Mouse (Mus musculus): ENCODE data around the gene Cd209e. TPM values are rescaled to one million over a fixed set of nuclear protein-coding genes. Genes with fewer than 3 reads are reported as not detected.
"Not testable (repeated sequence)": the region's sequence is repeated elsewhere in the genome, so short reads cannot be mapped to it uniquely, and the experiment has no call there.

Cd209e gene
- polyA plus RNA-seq (2016; fragmentation: Nextera tagmentation; extraction: Ambion mirVana), result not detected in 2 replicates

DNA sequence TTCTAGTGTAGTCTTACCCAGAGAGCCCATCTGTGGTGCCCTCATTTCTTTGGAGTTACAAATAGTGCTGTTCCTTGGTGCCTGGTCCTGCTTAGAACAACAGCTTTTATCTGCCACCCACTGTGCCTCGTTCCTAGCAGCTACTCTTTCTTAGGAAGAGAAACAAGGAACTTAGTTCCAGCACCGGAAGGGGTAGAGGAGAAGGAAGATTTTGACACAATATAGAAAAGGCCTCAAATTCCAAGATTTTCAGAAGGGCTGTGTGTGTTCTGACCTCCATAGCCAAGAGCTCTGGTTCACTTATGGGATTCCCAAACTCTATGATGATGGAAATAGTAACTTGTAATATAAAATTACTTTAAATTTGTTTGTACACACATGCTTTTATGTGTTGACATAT is at the start of gene Cd209e:
Gene Cd209e (minus strand): TSS at position 101 of the 400 bp plus-strand sequence.
- WGBS, result 68% methylated on average over 2 of the region's 2 CpGs
- H3K4me3 ChIP-seq, result no peak within 1 kb of the TSS

DNA sequence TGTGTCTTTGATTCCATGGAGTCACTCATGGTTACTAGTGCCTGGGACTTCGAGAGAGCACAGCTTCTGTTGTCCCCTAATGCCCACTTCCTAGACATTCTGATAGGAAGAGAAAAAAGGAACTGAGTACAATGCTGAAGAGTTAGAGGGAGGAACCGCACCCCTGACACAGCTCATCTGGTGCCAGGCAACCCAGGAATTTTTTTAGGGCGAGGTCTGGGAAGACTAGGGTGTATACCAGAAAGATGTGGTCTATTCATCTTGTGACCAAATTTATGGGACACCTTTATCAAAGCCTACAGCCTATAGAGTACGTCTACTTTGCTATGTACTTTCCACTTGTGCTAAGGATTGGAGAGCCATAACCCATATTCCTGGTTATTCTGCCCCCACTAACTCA is 24.3 kb upstream of the Cd209e start, which contains the start of gene Cd209d:
Gene Cd209d (minus strand): TSS at position 101 of the 400 bp plus-strand sequence.
- Histone ChIP-seq H3K27ac (replicated peaks) (no peak within 1 kb of the TSS), H3K4me3 (no peak within 1 kb of the TSS), H3K4me1 (no peaks in the 10 kb centered on the region), H3K27me3 (ENCODE audit: low read depth, poor library complexity, severe bottlenecking) (no peaks in the 10 kb centered on the region), H3K36me3 (no peaks in the 10 kb centered on the region), H3K9me3 (replicated peaks) (peaks cover 68% of the 10 kb centered on the region)
- 86% methylated on average over 4 of the region's 4 CpGs for WGBS
- no peak for DNase-seq (ENCODE audit: low spot score)

More for the DNA sequence above, at the start of gene Cd209e:
- Histone ChIP-seq H3K27me3 (ENCODE audit: low read depth, poor library complexity, severe bottlenecking) (no peaks in the 10 kb centered on the region), H3K36me3 (no peaks in the 10 kb centered on the region), H3K4me1 (no peaks in the 10 kb centered on the region), H3K9me3 (replicated peaks) (peaks cover 48% of the 10 kb centered on the region), H3K27ac (replicated peaks) (no peak within 1 kb of the TSS)
- DNase-seq (ENCODE audit: low spot score), result no peak

DNA sequence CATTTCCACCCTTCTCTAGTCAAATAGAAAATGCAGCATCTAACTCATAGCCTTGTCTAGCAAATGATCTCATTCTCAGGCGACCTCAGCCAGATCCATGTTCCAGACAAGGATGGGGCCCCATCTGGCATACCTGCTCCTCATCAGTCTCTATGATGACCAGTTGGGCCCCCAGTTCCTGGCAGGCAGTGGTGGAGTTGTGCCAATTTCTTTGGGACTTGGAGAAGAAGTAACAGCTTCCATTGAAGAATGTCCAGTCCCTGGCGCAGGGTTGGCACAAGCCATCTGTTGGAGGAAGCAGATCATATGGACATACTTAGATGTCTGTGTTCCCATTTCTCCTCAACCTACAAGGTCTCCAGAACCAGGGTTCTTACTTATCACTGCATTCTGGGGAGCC is 22.0 kb upstream of the Cd209e start:
- H3K9me3 ChIP-seq (replicated peaks), result peaks cover 76% of the 10 kb centered on the region
- WGBS, result 72% methylated on average over 2 of the region's 2 CpGs
- no peak for DNase-seq (ENCODE audit: low spot score)
- H3K27me3 ChIP-seq (ENCODE audit: low read depth, poor library complexity, severe bottlenecking), result no peaks in the 10 kb centered on the region
- no peak overlapping the region for H3K4me3 ChIP-seq
- H3K27ac ChIP-seq (replicated peaks), result no peak overlapping the region
- no peaks in the 10 kb centered on the region for H3K4me1 ChIP-seq
- no peaks in the 10 kb centered on the region for H3K36me3 ChIP-seq

DNA sequence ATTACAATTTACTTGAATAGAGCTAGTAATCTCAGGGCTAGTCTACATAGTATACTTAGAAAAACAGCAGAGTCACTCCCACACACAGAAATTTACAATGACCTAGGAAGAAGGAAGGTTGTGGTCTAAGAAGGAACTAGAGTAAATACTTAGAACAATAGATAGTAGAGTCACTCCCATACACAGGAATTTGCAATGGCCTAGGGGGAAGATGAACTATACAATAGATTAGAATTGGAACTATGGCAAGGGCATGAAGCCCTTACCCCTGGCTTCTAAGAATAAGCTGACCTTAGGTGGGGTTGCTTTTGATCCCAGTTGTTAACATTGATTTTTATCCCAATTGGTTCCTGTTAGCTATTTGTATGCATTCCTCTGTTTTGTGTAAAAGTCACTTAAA is 8.6 kb upstream of the Cd209e start:
- not testable (repeated sequence) for H3K27me3 ChIP-seq (ENCODE audit: low read depth, poor library complexity, severe bottlenecking); H3K36me3 ChIP-seq; DNase-seq (ENCODE audit: low spot score); H3K4me3 ChIP-seq; H3K4me1 ChIP-seq; H3K27ac ChIP-seq (replicated peaks)
- H3K9me3 ChIP-seq (replicated peaks), result peaks cover 67% of the 10 kb centered on the region

DNA sequence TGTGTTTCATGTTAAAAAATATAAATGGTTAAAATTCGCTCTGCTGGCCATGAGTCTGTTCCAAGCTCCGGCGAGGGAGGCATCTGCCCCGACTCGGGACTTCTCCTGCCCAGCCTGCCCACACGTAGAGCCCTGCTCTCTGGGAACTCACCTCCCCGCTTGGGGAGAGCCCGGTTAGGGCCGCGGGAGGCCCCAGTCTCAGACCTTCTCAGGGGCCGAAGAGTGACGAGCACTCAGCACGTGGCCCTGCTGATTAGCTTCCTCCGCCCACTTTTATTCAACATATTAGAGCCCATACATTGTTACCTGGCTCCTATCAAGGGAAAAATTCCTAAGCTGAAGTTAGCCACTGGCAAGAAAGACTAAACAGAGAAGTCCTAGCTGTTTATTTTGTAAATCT is 51.0 kb downstream of the Cd209e start:
- peaks cover 53% of the 10 kb centered on the region for H3K9me3 ChIP-seq (replicated peaks)

More for the DNA sequence above, 51.0 kb downstream of the Cd209e start:
- no peaks in the 10 kb centered on the region for H3K4me1 ChIP-seq
- no peak for DNase-seq (ENCODE audit: low spot score)
- no peak overlapping the region for H3K27ac ChIP-seq (replicated peaks)
- H3K4me3 ChIP-seq, result no peak overlapping the region
- no peaks in the 10 kb centered on the region for H3K36me3 ChIP-seq
- H3K27me3 ChIP-seq (ENCODE audit: low read depth, poor library complexity, severe bottlenecking), result no peaks in the 10 kb centered on the region
- 86% methylated on average over 14 of the region's 14 CpGs for WGBS

Other genes starting within 250 kb of the Cd209e start
- gene Xab2, start 233.0 kb downstream of the Cd209e start, polyA plus RNA-seq (2016; fragmentation: Nextera tagmentation; extraction: Ambion mirVana), result 76.5 and 77.0 TPM in 2 replicates
- gene Pet100, start 232.8 kb downstream of the Cd209e start, polyA plus RNA-seq (2016; fragmentation: Nextera tagmentation; extraction: Ambion mirVana), result 94.0 and 97.3 TPM in 2 replicates
- gene Pcp2, start 228.8 kb downstream of the Cd209e start, polyA plus RNA-seq (2016; fragmentation: Nextera tagmentation; extraction: Ambion mirVana), result 0.22 and 0.27 TPM in 2 replicates
- 30.3 and 35.4 TPM in 2 replicates for gene Stxbp2, start 223.4 kb downstream of the Cd209e start, polyA plus RNA-seq (2016; fragmentation: Nextera tagmentation; extraction: Ambion mirVana)
- 0.20 and 0.21 TPM in 2 replicates for gene Retn, start 198.5 kb downstream of the Cd209e start, polyA plus RNA-seq (2016; fragmentation: Nextera tagmentation; extraction: Ambion mirVana)
- 0.07 and 0.15 TPM in 2 replicates for gene Mcemp1, start 188.6 kb downstream of the Cd209e start, polyA plus RNA-seq (2016; fragmentation: Nextera tagmentation; extraction: Ambion mirVana)
- 9.2 and 10.0 TPM in 2 replicates for gene Fcor, start 181.9 kb downstream of the Cd209e start, polyA plus RNA-seq (2016; fragmentation: Nextera tagmentation; extraction: Ambion mirVana)
- gene Trappc5, start 178.0 kb downstream of the Cd209e start, polyA plus RNA-seq (2016; fragmentation: Nextera tagmentation; extraction: Ambion mirVana), result 47.2 and 48.8 TPM in 2 replicates
- 0.11 and 0.22 TPM in 2 replicates for gene Fcer2a, start 160.1 kb downstream of the Cd209e start, polyA plus RNA-seq (2016; fragmentation: Nextera tagmentation; extraction: Ambion mirVana)
- gene Clec4g, start 133.7 kb downstream of the Cd209e start, polyA plus RNA-seq (2016; fragmentation: Nextera tagmentation; extraction: Ambion mirVana), result 0.09 and 0.26 TPM in 2 replicates
- not detected in 2 replicates for gene Cd209a, start 105.3 kb downstream of the Cd209e start, polyA plus RNA-seq (2016; fragmentation: Nextera tagmentation; extraction: Ambion mirVana)
- gene Cd209d, start 24.2 kb upstream of the Cd209e start, polyA plus RNA-seq (2016; fragmentation: Nextera tagmentation; extraction: Ambion mirVana), result not detected in 2 replicates
- not detected in 2 replicates for gene Cd209b, start 72.5 kb upstream of the Cd209e start, polyA plus RNA-seq (2016; fragmentation: Nextera tagmentation; extraction: Ambion mirVana)
- 0.25 and 0.31 TPM in 2 replicates for gene Cd209c, start 100.4 kb upstream of the Cd209e start, polyA plus RNA-seq (2016; fragmentation: Nextera tagmentation; extraction: Ambion mirVana)

Data from midbrain, embryonic 10.5 days (tissue).